Mouse (Mus musculus) hindbrain, embryonic 11.5 days (tissue): ENCODE measurements around the gene BC005537. TPM values are rescaled to one million over a fixed set of nuclear protein-coding genes. Genes with fewer than 3 reads are reported as not detected.

Source experiments
- ATAC-seq: fragments of 200-750 bp; cut with Nextera tagmentation; 2 replicates; pipeline ENCODE4 v1.8.0; 2017; ENCODE audit warnings: mild to moderate bottlenecking, moderate TSS enrichment, moderate library complexity; ENCODE audit not compliant: low FRiP score
- DNase-seq: peaks from one replicate; pipeline ENCODE4 v3.0.0-alpha.2; 2015; ENCODE audit warnings: low spot score
- H3K27ac ChIP-seq: fragments of 300-500 bp; sonication (generic); 2 replicates; pipeline ENCODE4 v1.5.1; 2014; ENCODE audit warnings: mild to moderate bottlenecking, low read depth, low read length
- H3K27me3 ChIP-seq: fragments of 300-500 bp; sonication (generic); 2 replicates; pipeline ENCODE4 v1.6.1; 2014; ENCODE audit warnings: mild to moderate bottlenecking, low read length, moderate library complexity, mixed read lengths; ENCODE audit not compliant: control insufficient read depth, insufficient read depth
- H3K36me3 ChIP-seq: fragments of 300-500 bp; sonication (generic); 2 replicates; pipeline ENCODE4 v1.6.1; 2014; ENCODE audit warnings: mild to moderate bottlenecking, low read length, moderate library complexity, mixed read lengths; ENCODE audit not compliant: control insufficient read depth, insufficient read depth
- H3K4me1 ChIP-seq: fragments of 300-500 bp; sonication (generic); replicated peaks from 2 replicates; pipeline ENCODE4 v1.6.1; 2014; ENCODE audit warnings: low read length, mixed read lengths; ENCODE audit not compliant: control insufficient read depth, insufficient read depth
- H3K4me2 ChIP-seq: fragments of 300-500 bp; sonication (generic); replicated peaks from 2 replicates; pipeline ENCODE4 v1.6.1; 2014; ENCODE audit warnings: mild to moderate bottlenecking, low read depth, low read length
- H3K4me3 ChIP-seq: fragments of 300-500 bp; sonication (generic); 2 replicates; pipeline ENCODE4 v1.5.1; 2014; ENCODE audit warnings: low read depth, low read length
- H3K9ac ChIP-seq: fragments of 300-500 bp; sonication (generic); 2 replicates; pipeline ENCODE4 v1.6.1; 2014; ENCODE audit warnings: low read depth, low read length
- H3K9me3 ChIP-seq: fragments of 300-500 bp; sonication (generic); 2 replicates; pipeline ENCODE4 v1.6.1; 2016; ENCODE audit warnings: low read length; ENCODE audit not compliant: control insufficient read depth
- WGBS: fragments of 180-500 bp; shearing (Covaris S2); extraction: QIAGEN DNeasy Blood & Tissue Kit; methylation state at CpG from one replicate; pipeline ENCODE4 v1.1.7; 2014; 5-methylcytosine and 5-hydroxymethylcytosine counted together
- polyA plus RNA-seq: library from polyadenylated mRNA; unstranded; fragments of >200 nt; fragmentation: Nextera tagmentation; extraction: Ambion mirVana; gene quantifications from 2 replicates; pipeline ENCODE4 v1.2.1, GENCODE M21; 2014

Gene BC005537
- polyA plus RNA-seq, 1 experiment from 2014 or later, result 39.7 TPM

DNA sequence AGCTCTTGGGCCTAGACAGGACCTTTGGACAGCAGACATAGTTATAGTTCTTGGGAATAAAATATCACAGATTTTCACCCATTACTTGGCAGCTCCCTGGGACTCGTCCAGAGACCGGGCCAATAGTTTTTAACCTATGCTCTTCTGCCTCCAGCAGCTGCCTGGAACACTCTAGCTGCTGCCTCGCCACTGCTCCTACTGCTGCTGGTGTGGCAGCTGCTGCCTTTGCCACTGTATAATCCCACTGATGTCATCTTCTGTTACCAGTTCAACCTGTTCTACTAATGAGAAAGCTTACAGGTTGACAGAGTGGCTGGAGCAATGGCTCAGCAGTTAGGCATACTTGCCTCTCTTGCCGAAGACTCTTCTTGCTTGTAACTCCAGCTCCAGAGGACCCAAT, 47.9 kb downstream of the BC005537 start:
- no peak for DNase-seq

DNA sequence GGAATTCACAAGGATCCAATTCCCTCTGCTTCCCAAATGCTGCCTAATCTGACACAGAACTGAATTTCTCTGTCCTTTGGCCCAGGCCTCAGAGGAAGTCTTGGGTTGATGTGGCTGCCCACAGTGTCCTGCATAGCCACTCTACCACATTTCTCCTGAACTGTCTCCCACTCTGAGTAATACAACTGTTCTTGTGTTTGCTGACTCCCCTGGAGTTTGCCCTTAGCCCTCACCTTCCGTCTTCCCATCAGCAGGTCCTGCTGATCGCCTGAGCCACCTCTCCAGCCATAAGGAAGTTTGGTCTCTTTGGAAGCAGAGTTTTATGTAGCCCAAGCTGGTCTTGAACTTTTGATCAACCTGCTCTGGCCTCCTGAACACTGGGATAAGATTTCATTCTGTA, 50.5 kb downstream of the BC005537 start:
- H3K36me3 ChIP-seq, result no peaks in the 10 kb centered on the region
- H3K9me3 ChIP-seq, result no peaks in the 10 kb centered on the region
- no peak overlapping the region for H3K4me2 ChIP-seq
- H3K4me1 ChIP-seq, result no peaks in the 10 kb centered on the region
- 75% methylated on average over 2 of the region's 2 CpGs for WGBS
- H3K4me3 ChIP-seq, result no peak overlapping the region
- ATAC-seq (no peak), DNase-seq (no peak)
- no peaks in the 10 kb centered on the region for H3K27me3 ChIP-seq
- no peak overlapping the region for H3K9ac ChIP-seq
- H3K27ac ChIP-seq, result no peak overlapping the region

More for the DNA sequence above, 47.9 kb downstream of the BC005537 start:
- H3K4me1 ChIP-seq, result no peaks in the 10 kb centered on the region
- no peak overlapping the region for H3K27ac ChIP-seq
- H3K36me3 ChIP-seq, result no peaks in the 10 kb centered on the region
- no peak overlapping the region for H3K4me3 ChIP-seq
- no peak overlapping the region for H3K9ac ChIP-seq
- ATAC-seq, result no peak
- H3K9me3 ChIP-seq, result no peaks in the 10 kb centered on the region
- 84% methylated on average over 4 of the region's 4 CpGs for WGBS
- H3K27me3 ChIP-seq, result no peaks in the 10 kb centered on the region
- no peak overlapping the region for H3K4me2 ChIP-seq

DNA sequence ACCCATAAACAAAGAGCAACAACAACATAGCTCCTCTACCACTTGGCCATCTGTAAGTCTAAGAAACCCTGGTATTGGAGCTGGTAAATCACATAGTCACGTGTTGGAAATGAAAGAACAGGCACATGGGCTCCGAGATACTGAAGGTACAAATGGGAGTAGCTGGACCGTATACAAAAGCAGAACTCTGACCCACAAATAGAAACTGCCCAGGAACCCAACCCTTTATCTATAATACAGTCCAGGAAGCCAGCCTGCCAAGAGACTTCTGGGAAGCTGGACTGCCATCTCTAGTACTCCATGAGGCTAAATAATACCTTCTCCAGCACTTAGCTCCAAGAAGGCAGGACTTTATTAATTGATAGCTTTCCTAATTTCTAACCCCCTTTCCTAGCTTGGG, 51.1 kb downstream of the BC005537 start:
- Histone ChIP-seq H3K9ac (no peak overlapping the region), H3K4me2 (no peak overlapping the region), H3K4me1 (no peaks in the 10 kb centered on the region), H3K27ac (no peak overlapping the region), H3K4me3 (no peak overlapping the region), H3K27me3 (no peaks in the 10 kb centered on the region), H3K9me3 (no peaks in the 10 kb centered on the region), H3K36me3 (no peaks in the 10 kb centered on the region)
- ATAC-seq (no peak), DNase-seq (no peak)
- 96% methylated on average over 3 of the region's 3 CpGs for WGBS

DNA sequence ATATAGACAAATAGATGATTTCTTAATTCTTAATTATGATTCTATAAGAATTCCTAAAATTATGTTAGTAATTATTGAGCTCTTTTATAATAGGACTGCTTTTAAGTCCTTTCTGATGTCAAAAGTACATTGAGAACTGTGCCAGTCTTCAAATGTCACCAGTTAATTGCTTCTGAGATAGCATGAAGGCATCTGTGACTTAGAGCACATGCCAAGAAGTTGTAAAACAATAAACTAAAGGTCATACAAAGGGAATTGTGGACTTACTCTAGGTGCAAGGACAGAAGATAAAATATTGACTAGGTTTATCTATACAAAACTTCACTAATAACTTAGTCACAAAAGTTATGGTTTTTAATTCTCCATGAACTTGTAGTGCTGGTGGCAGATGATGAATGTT, 57.7 kb downstream of the BC005537 start:
- Histone ChIP-seq H3K4me1 (no peaks in the 10 kb centered on the region), H3K27me3 (no peaks in the 10 kb centered on the region), H3K4me2 (no peak overlapping the region), H3K9ac (no peak overlapping the region), H3K4me3 (no peak overlapping the region), H3K36me3 (no peaks in the 10 kb centered on the region), H3K27ac (no peak overlapping the region), H3K9me3 (no peaks in the 10 kb centered on the region)
- ATAC-seq, result no peak
- DNase-seq, result no peak

DNA sequence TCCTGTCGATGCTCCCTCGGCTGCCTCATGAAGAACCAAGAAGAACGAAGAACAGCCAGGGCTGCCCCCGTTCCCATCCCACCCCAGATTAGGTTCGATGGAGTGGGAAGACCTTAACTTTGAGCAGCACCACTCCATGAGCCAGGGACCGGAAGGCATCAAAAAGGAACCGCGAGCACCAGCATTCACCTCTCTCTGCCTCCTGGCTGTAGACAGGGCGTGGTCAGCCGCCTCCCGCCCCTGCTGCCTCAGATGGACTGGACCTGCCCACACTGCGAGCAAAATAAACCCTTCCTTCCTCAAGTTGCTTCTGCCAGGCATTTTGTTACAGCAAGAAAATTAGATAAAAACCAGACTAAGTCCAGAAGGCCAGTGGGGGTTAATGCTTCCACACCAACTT, 59.6 kb downstream of the BC005537 start:
- Histone ChIP-seq H3K9ac (no peak overlapping the region), H3K4me3 (no peak overlapping the region), H3K4me1 (no peaks in the 10 kb centered on the region), H3K36me3 (no peaks in the 10 kb centered on the region), H3K27ac (no peak overlapping the region), H3K9me3 (no peaks in the 10 kb centered on the region), H3K4me2 (no peak overlapping the region), H3K27me3 (no peaks in the 10 kb centered on the region)
- DNase-seq (no peak), ATAC-seq (no peak)
- WGBS, result 76% methylated on average over 12 of the region's 12 CpGs

DNA sequence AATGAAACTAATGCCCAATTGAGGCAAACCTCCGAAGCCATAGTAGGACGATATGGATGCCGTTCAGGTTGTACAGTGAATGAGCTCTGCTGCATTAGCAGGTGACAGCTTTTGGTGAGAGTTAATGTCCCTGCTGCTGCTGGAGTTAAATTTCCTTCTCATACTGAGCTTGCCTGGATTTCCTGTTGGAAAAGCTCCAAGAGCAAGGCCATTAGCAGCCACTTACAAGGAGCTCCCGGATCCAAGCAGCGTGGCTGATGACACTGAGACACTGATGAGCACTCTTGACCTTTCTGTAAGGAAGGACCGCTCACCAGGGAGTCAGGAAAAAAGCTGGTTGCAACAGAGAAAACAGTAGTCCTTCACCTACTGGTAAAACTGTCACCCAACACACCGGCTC, 60.6 kb downstream of the BC005537 start:
- Histone ChIP-seq H3K4me2 (no peak overlapping the region), H3K4me1 (no peaks in the 10 kb centered on the region), H3K36me3 (no peaks in the 10 kb centered on the region), H3K27ac (no peak overlapping the region), H3K27me3 (no peaks in the 10 kb centered on the region), H3K9me3 (no peaks in the 10 kb centered on the region), H3K9ac (no peak overlapping the region), H3K4me3 (no peak overlapping the region)
- WGBS, result 84% methylated on average over 7 of the region's 7 CpGs
- DNase-seq, result no peak
- no peak for ATAC-seq

DNA sequence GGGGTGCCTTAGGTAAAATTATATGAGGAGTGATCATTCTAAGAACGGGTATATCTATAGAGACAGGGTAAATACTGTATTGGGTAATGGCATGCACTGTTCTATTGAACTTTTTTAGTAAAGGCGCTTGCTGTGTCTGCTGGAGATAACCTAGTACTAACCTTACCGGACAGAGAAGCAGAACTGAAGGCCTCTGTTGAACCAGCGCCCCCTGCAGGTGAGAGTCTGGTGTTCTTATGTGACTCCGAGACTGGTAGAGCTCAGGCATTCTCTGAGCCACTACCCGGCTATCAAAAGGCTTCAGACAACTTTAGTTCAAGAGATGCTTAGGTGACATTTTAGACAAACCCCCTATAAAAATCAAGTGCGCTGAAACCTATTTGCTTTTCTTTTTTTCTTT, 61.1 kb downstream of the BC005537 start:
- Histone ChIP-seq H3K36me3 (no peaks in the 10 kb centered on the region), H3K4me3 (no peak overlapping the region), H3K9me3 (no peaks in the 10 kb centered on the region), H3K4me1 (no peaks in the 10 kb centered on the region), H3K27ac (no peak overlapping the region), H3K27me3 (no peaks in the 10 kb centered on the region), H3K4me2 (no peak overlapping the region), H3K9ac (no peak overlapping the region)
- DNase-seq (peak; percentile 45), ATAC-seq (no peak)
- WGBS, result 60% methylated on average over 7 of the region's 7 CpGs

Other genes starting within 250 kb of the BC005537 start
- gene Ripor2, start 219.5 kb upstream of the BC005537 start, polyA plus RNA-seq, result 9.5 and 10.4 TPM in 2 replicates
- not detected in 2 replicates for gene Armh2, start 60.4 kb upstream of the BC005537 start, polyA plus RNA-seq
- gene Gmnn, start 39.7 kb upstream of the BC005537 start, polyA plus RNA-seq, result 126 and 128 TPM in 2 replicates
- gene Acot13, start 29.9 kb downstream of the BC005537 start, polyA plus RNA-seq, result 51.3 and 58.6 TPM in 2 replicates
- 78.9 and 79.4 TPM in 2 replicates for gene Tdp2, start 30.0 kb downstream of the BC005537 start, polyA plus RNA-seq
- 0.94 and 1.4 TPM in 2 replicates for gene D130043K22Rik, start 43.5 kb downstream of the BC005537 start, polyA plus RNA-seq
- gene Aldh5a1, start 136.0 kb downstream of the BC005537 start, polyA plus RNA-seq, result 6.0 and 7.6 TPM in 2 replicates
- 0.25 and 0.81 TPM in 2 replicates for gene Gpld1, start 141.5 kb downstream of the BC005537 start, polyA plus RNA-seq
- gene Mrs2, start 218.7 kb downstream of the BC005537 start, polyA plus RNA-seq, result 24.4 and 30.8 TPM in 2 replicates